Mouse (Mus musculus): ENCODE data around the gene Gucy2c. TPM values are rescaled to one million over a fixed set of nuclear protein-coding genes. Genes with fewer than 3 reads are reported as not detected.

Gene Gucy2c
- polyA plus RNA-seq, 2 experiments: 0.06 to 0.11 TPM

DNA sequence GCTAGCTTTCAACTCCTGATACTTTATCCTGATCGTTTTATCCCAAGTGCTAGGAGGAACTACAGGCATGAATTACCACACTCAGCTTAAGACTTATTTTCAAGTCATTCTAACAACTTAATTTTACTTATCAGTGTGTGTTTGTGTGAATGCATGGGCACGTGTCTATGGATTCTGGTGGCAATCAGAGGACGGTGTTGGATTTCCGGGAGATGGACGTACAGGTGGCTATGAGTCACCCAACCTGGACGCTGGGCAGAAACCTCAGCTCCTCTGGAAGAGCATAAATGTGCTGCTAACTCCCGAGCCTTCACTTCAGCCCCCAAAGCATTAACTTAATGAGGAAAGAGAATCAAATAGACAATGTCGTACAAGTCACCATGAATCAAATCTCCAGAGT, 43.4 kb upstream of the Gucy2c start:
- ATAC-seq (ENCODE audit: insufficient read depth) (no peak), DNase-seq (ENCODE audit: low read depth in 3 of 3, low spot score in 3 of 3) (no peak)
- no peak overlapping the region for H3K4me2 ChIP-seq (ENCODE audit: low read depth)
- WGBS (ENCODE audit: insufficient replicate concordance): 92% methylated on average over 8 of the region's 8 CpGs
- H3K9ac ChIP-seq (replicated peaks): no peak overlapping the region
- H3K27ac ChIP-seq: no peak overlapping the region
- TF ChIP-seq EP300 (IDR thresholded peaks at IDR 0.05; ENCODE audit: low read depth) (no peak), CTCF (IDR thresholded peaks at IDR 0.05; ENCODE audit: low read depth) (no peak)
- H3K4me3 ChIP-seq (ENCODE audit: insufficient read depth in 1 of 2, low read depth in 2 of 2, low read length in 2 of 2): no peak overlapping the region
- H3K9me3 ChIP-seq (ENCODE audit: control insufficient read depth, low read length): no peaks in the 10 kb centered on the region
- H3K27me3 ChIP-seq (ENCODE audit: control insufficient read depth, insufficient read depth, low read length): no peaks in the 10 kb centered on the region
- H3K36me3 ChIP-seq (replicated peaks; ENCODE audit: control insufficient read depth, insufficient read depth, low read depth): peaks cover 54% of the 10 kb centered on the region
- H3K4me1 ChIP-seq (replicated peaks; ENCODE audit: control insufficient read depth in 2 of 2, insufficient read depth in 2 of 2, low read length in 1 of 2): peaks cover 5 to 9% of the 10 kb centered on the region in 2 experiments

DNA sequence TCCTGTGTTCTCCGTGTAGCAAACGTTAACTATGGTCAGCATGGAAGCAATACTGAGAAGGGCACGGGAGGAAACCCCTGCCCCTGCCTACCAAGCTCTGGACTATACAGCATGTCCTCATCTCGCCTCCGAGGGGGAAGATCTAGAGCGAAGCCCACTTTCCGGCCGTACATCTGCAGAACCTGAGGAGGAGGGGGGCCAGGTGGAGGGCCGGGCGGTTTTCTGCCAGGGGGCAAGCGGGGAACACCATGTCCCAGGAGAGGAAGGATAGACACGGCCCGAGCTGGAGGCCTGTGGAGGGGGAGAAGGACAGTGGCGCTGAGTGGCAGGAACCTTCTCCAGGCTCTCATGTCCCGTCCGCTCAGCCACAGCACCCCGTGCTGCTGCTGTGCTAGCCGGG, 39.5 kb upstream of the Gucy2c start:
- no peak overlapping the region for H3K9ac ChIP-seq (replicated peaks)
- no peak overlapping the region for H3K4me2 ChIP-seq (ENCODE audit: low read depth)
- DNase-seq (ENCODE audit: low read depth in 3 of 3, low spot score in 3 of 3) (no peak), ATAC-seq (ENCODE audit: insufficient read depth) (peak; percentile 17; the same call in 1 of the 2 replicates)
- no peaks in the 10 kb centered on the region for H3K4me1 ChIP-seq (replicated peaks; ENCODE audit: control insufficient read depth in 2 of 2, insufficient read depth in 2 of 2, low read length in 1 of 2)
- TF ChIP-seq EP300 (IDR thresholded peaks at IDR 0.05; ENCODE audit: low read depth): no peak
- TF ChIP-seq CTCF (IDR thresholded peaks at IDR 0.05; ENCODE audit: low read depth): no peak
- no peaks in the 10 kb centered on the region for H3K9me3 ChIP-seq (ENCODE audit: control insufficient read depth, low read length)
- H3K27ac ChIP-seq: no peak overlapping the region
- no peak overlapping the region for H3K4me3 ChIP-seq (ENCODE audit: insufficient read depth in 1 of 2, low read depth in 2 of 2, low read length in 2 of 2)
- 91% methylated on average over 18 of the region's 18 CpGs for WGBS (ENCODE audit: insufficient replicate concordance)
- no peaks in the 10 kb centered on the region for H3K27me3 ChIP-seq (ENCODE audit: control insufficient read depth, insufficient read depth, low read length)
- peaks cover 92% of the 10 kb centered on the region for H3K36me3 ChIP-seq (replicated peaks; ENCODE audit: control insufficient read depth, insufficient read depth, low read depth)

GRCm38 (mm10) chr6:136820381-136820780, 38.8 kb upstream of the Gucy2c start:
- H3K4me2 ChIP-seq (ENCODE audit: low read depth): no peak overlapping the region
- H3K36me3 ChIP-seq (replicated peaks; ENCODE audit: control insufficient read depth, insufficient read depth, low read depth): peaks cover 94% of the 10 kb centered on the region
- H3K4me1 ChIP-seq (replicated peaks; ENCODE audit: control insufficient read depth in 2 of 2, insufficient read depth in 2 of 2, low read length in 1 of 2): no peaks in the 10 kb centered on the region
- no peak overlapping the region for H3K9ac ChIP-seq (replicated peaks)
- H3K27ac ChIP-seq: no peak overlapping the region
- ATAC-seq (ENCODE audit: insufficient read depth) (0 out of 2 replicates have a peak, but pooled peaks have one; percentile 16), DNase-seq (ENCODE audit: low read depth in 3 of 3, low spot score in 3 of 3) (no peak)
- H3K9me3 ChIP-seq (ENCODE audit: control insufficient read depth, low read length): no peaks in the 10 kb centered on the region
- TF ChIP-seq EP300 (IDR thresholded peaks at IDR 0.05; ENCODE audit: low read depth) (no peak), CTCF (IDR thresholded peaks at IDR 0.05; ENCODE audit: low read depth) (no peak)
- WGBS (ENCODE audit: insufficient replicate concordance): 94% methylated on average over 21 of the region's 21 CpGs
- H3K4me3 ChIP-seq (ENCODE audit: insufficient read depth in 1 of 2, low read depth in 2 of 2, low read length in 2 of 2): no peak overlapping the region
- H3K27me3 ChIP-seq (ENCODE audit: control insufficient read depth, insufficient read depth, low read length): no peaks in the 10 kb centered on the region

DNA sequence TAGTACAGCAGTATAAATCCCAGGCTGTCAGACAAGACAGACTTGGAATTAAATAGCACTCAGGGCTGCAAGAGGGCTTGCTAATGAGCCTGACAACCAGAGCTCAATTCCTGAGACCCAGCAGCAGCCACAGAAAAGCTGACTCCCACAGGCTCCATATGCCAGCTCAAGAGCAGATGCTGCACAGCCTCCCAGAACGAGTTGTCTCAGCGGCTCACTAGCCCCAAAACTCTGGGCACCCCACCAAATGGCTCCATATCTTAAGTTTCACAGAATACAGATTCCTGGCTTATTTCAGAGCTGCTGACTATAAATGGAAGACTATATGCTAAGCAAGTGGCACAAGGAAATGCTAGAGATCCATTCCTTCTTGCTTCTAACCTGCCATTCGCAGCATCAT, 36.0 kb upstream of the Gucy2c start:
- H3K27me3 ChIP-seq (ENCODE audit: control insufficient read depth, insufficient read depth, low read length): no peaks in the 10 kb centered on the region
- DNase-seq (ENCODE audit: low read depth in 3 of 3, low spot score in 3 of 3) (no peak), ATAC-seq (ENCODE audit: insufficient read depth) (no peak)
- H3K4me1 ChIP-seq (replicated peaks; ENCODE audit: control insufficient read depth in 2 of 2, insufficient read depth in 2 of 2, low read length in 1 of 2): no peaks in the 10 kb centered on the region
- H3K36me3 ChIP-seq (replicated peaks; ENCODE audit: control insufficient read depth, insufficient read depth, low read depth): peaks cover 95% of the 10 kb centered on the region
- no peak overlapping the region for H3K27ac ChIP-seq
- H3K9me3 ChIP-seq (ENCODE audit: control insufficient read depth, low read length): no peaks in the 10 kb centered on the region
- no peak overlapping the region for H3K4me2 ChIP-seq (ENCODE audit: low read depth)
- H3K4me3 ChIP-seq (ENCODE audit: insufficient read depth in 1 of 2, low read depth in 2 of 2, low read length in 2 of 2): no peak overlapping the region
- TF ChIP-seq EP300 (IDR thresholded peaks at IDR 0.05; ENCODE audit: low read depth) (no peak), CTCF (IDR thresholded peaks at IDR 0.05; ENCODE audit: low read depth) (no peak)
- WGBS (ENCODE audit: insufficient replicate concordance): 88% methylated on average over 3 of the region's 3 CpGs
- no peak overlapping the region for H3K9ac ChIP-seq (replicated peaks)

- 95% methylated on average over 21 of the region's 21 CpGs for WGBS (ENCODE audit: insufficient replicate concordance)
- TF ChIP-seq CTCF (IDR thresholded peaks at IDR 0.05; ENCODE audit: low read depth): no peak
- TF ChIP-seq EP300 (IDR thresholded peaks at IDR 0.05; ENCODE audit: low read depth): no peak
- ATAC-seq (ENCODE audit: insufficient read depth): no peak
- Histone ChIP-seq H3K4me3 (ENCODE audit: insufficient read depth in 1 of 2, low read depth in 2 of 2, low read length in 2 of 2) (no peak overlapping the region), H3K9ac (replicated peaks) (no peak overlapping the region), H3K36me3 (replicated peaks; ENCODE audit: control insufficient read depth, insufficient read depth, low read depth) (peaks cover 95% of the 10 kb centered on the region), H3K9me3 (ENCODE audit: control insufficient read depth, low read length) (no peaks in the 10 kb centered on the region), H3K4me1 (replicated peaks; ENCODE audit: control insufficient read depth in 2 of 2, insufficient read depth in 2 of 2, low read length in 1 of 2) (no peaks in the 10 kb centered on the region), H3K27ac (no peak overlapping the region), H3K27me3 (ENCODE audit: control insufficient read depth, insufficient read depth, low read length) (no peaks in the 10 kb centered on the region), H3K4me2 (ENCODE audit: low read depth) (no peak overlapping the region)
- no peak for DNase-seq (ENCODE audit: low read depth in 3 of 3, low spot score in 3 of 3)
Measured at GRCm38 (mm10) chr6:136816826-136817225, 35.3 kb upstream of the Gucy2c start.

All from liver, embryonic 14.5 days (tissue).